Comparison of ENCODE assay signal across 9 mouse cellular contexts in genomic region chr7:118593567-118594407, GRCm38 (mm10). TPM values are rescaled to one million over a fixed set of nuclear protein-coding genes. Genes with fewer than 3 reads are reported as not detected.
DNase-seq lines count a peak whose midpoint lies in the region; ATAC-seq and TF ChIP-seq lines count a peak whose summit lies in the region.
"Had no signal": no experiment of that assay in that cellular context is flagged by ENCODE, and none has a peak within 500 bp of the region (broad histone marks: within the 10 kb centered on the region; RNA-seq: fewer than 3 reads in every experiment).

No protein-coding gene starts in this region.

- peak; percentile 88 for ATAC-seq in hindbrain, embryonic 16.5 days
- ATAC-seq in limb, embryonic 14.5 days (ENCODE audit: low FRiP score, low read depth) = peak; percentile 67
- peak; percentile 80 for ATAC-seq in neural tube, embryonic 15.5 days (ENCODE audit: low FRiP score)
- ATAC-seq in megakaryocyte, adult 5-6 weeks (ENCODE audit: poor library complexity, severe bottlenecking) = no peak

- H3K4me2 ChIP-seq in hindbrain, embryonic 16.5 days (ENCODE audit: low read length) = peak overlapping the region; percentile 44; the same call in 1 of the 2 replicates
- no peak overlapping the region for H3K4me2 ChIP-seq in limb, embryonic 14.5 days (replicated peaks; ENCODE audit: low read depth, low read length, severe bottlenecking)
- peak overlapping the region; percentile 48; the same call in 1 of the 2 replicates for H3K4me2 ChIP-seq in neural tube, embryonic 15.5 days

- H3K4me3 ChIP-seq in heart, embryonic 10.5 days = no peak overlapping the region; the same call in 1 of the 2 replicates
- H3K4me3 ChIP-seq in hindbrain, embryonic 16.5 days (ENCODE audit: low read length) = no peak overlapping the region
- no peak overlapping the region for H3K4me3 ChIP-seq in limb, embryonic 14.5 days (replicated peaks; ENCODE audit: low read length)
- H3K4me3 ChIP-seq in neural tube, embryonic 15.5 days (replicated peaks) = no peak overlapping the region

- intact Hi-C loops in heart, postnatal 25 days (cut with DNase I) = loop anchor here (2.0 to 10.0 kb wide), 3 partner anchors 95 to 401 kb away; partner anchors contain the start of genes Gprc5b and Syt17

- no peaks in the 10 kb centered on the region for H3K9me3 ChIP-seq in heart, embryonic 10.5 days
- H3K9me3 ChIP-seq in hindbrain, embryonic 16.5 days (ENCODE audit: control insufficient read depth, low read length) = no peaks in the 10 kb centered on the region
- H3K9me3 ChIP-seq in limb, embryonic 14.5 days (ENCODE audit: control insufficient read depth, low read length) = no peaks in the 10 kb centered on the region
- H3K9me3 ChIP-seq in neural tube, embryonic 15.5 days (replicated peaks) = no peaks in the 10 kb centered on the region
- H3K9me3 ChIP-seq: heart, embryonic 15.5 days had no signal

- no peak for DNase-seq in heart, embryonic 10.5 days (ENCODE audit: low spot score)
- no peak for DNase-seq in heart, postnatal 25 days (ENCODE audit: low spot score)
- peak; percentile 90 for DNase-seq in embryo, embryonic 9.5 days (ENCODE audit: extremely low spot score)
- peak; percentile 45 for DNase-seq in limb, embryonic 14.5 days (ENCODE audit: low spot score)
- no peak for DNase-seq in gastrocnemius, postnatal 4 days (ENCODE audit: low spot score in 2 of 2)

- WGBS in heart, embryonic 10.5 days = 6% methylated on average over 9 of the region's 9 CpGs
- 9% methylated on average over 9 of the region's 9 CpGs for WGBS in hindbrain, embryonic 16.5 days
- WGBS in limb, embryonic 14.5 days = 12% methylated on average over 9 of the region's 9 CpGs
- 4% methylated on average over 9 of the region's 9 CpGs for WGBS in neural tube, embryonic 15.5 days

- peaks cover 64% of the 10 kb centered on the region for H3K27me3 ChIP-seq in heart, embryonic 10.5 days (ENCODE audit: insufficient read depth, poor library complexity, severe bottlenecking)
- H3K27me3 ChIP-seq in hindbrain, embryonic 16.5 days (replicated peaks; ENCODE audit: control insufficient read depth, insufficient read depth, low read length) = peaks cover 5% of the 10 kb centered on the region
- H3K27me3 ChIP-seq in limb, embryonic 14.5 days (ENCODE audit: control insufficient read depth, insufficient read depth, low read length) = peaks cover 22% of the 10 kb centered on the region
- peaks cover 26% of the 10 kb centered on the region for H3K27me3 ChIP-seq in neural tube, embryonic 15.5 days (replicated peaks)

- no peaks in the 10 kb centered on the region for H3K36me3 ChIP-seq in heart, embryonic 10.5 days
- no peaks in the 10 kb centered on the region for H3K36me3 ChIP-seq in hindbrain, embryonic 16.5 days (ENCODE audit: control insufficient read depth, insufficient read depth, low read length)
- no peaks in the 10 kb centered on the region for H3K36me3 ChIP-seq in limb, embryonic 14.5 days (ENCODE audit: control insufficient read depth, insufficient read depth, low read length)
- H3K36me3 ChIP-seq in neural tube, embryonic 15.5 days = no peaks in the 10 kb centered on the region
- H3K36me3 ChIP-seq: heart, embryonic 15.5 days had no signal

- H3K27ac ChIP-seq in heart, embryonic 10.5 days = 0 out of 2 replicates have a peak overlapping the region, but pooled peaks have one; percentile 1
- H3K27ac ChIP-seq in hindbrain, embryonic 16.5 days (ENCODE audit: low read depth, low read length) = peak overlapping the region; percentile 76
- H3K27ac ChIP-seq in limb, embryonic 14.5 days (replicated peaks; ENCODE audit: low read depth, low read length) = no peak overlapping the region
- H3K27ac ChIP-seq in neural tube, embryonic 15.5 days (replicated peaks) = peak overlapping the region; percentile 82
- H3K27ac ChIP-seq: heart, embryonic 15.5 days had no signal

- no peak for TF ChIP-seq POLR2A in limb, embryonic 14.5 days (IDR thresholded peaks at IDR 0.05; ENCODE audit: borderline replicate concordance, extremely low read depth, insufficient read depth, insufficient read length)

- H3K9ac ChIP-seq in hindbrain, embryonic 16.5 days (ENCODE audit: low read depth, low read length) = no peak overlapping the region
- H3K9ac ChIP-seq in limb, embryonic 14.5 days (ENCODE audit: low read depth, low read length, severe bottlenecking) = no peak overlapping the region
- no peak overlapping the region for H3K9ac ChIP-seq in neural tube, embryonic 15.5 days (replicated peaks)
- H3K9ac ChIP-seq: heart, embryonic 15.5 days had no signal

- peaks cover 32% of the 10 kb centered on the region for H3K4me1 ChIP-seq in heart, embryonic 10.5 days
- peaks cover 24% of the 10 kb centered on the region for H3K4me1 ChIP-seq in hindbrain, embryonic 16.5 days (ENCODE audit: control insufficient read depth, insufficient read depth, low read depth, low read length)
- peaks cover 14% of the 10 kb centered on the region for H3K4me1 ChIP-seq in limb, embryonic 14.5 days (ENCODE audit: control insufficient read depth, insufficient read depth, low read length)
- peaks cover 43% of the 10 kb centered on the region for H3K4me1 ChIP-seq in neural tube, embryonic 15.5 days

RNA-seq across cellular contexts. Expression of gene Tmc5, which starts 3.3 kb away (rescaled TPM):
- 0.05 TPM in 1 of 2 replicates, not detected in the other for polyA plus RNA-seq in heart, embryonic 10.5 days (2016; fragmentation: Nextera tagmentation; extraction: Ambion mirVana)
- under 1 TPM; 0.14 to 0.26 TPM for total RNA-seq in heart, postnatal 25 days (2021)
- 0.21 and 0.24 TPM in 2 replicates for polyA plus RNA-seq in hindbrain, embryonic 16.5 days (2015; fragmentation: Nextera tagmentation; extraction: Ambion mirVana)
- 0.29 and 0.32 TPM in 2 replicates for polyA plus RNA-seq in limb, embryonic 14.5 days (2012; rRNA removed)
- 0.15 and 0.37 TPM in 2 replicates for polyA plus RNA-seq in limb, embryonic 14.5 days (2014; fragmentation: Nextera tagmentation; extraction: Ambion mirVana)
- polyA plus RNA-seq in neural tube, embryonic 15.5 days (2015; fragmentation: Nextera tagmentation; extraction: Ambion mirVana) = 0.33 and 1.8 TPM in 2 replicates
- under 1 TPM; 0.47 to 0.54 TPM for total RNA-seq in gastrocnemius, postnatal 4 days (2021)
- total RNA-seq in megakaryocyte, adult 5-6 weeks (2015) = not detected in 2 replicates
- not detected in 2 replicates for total RNA-seq in megakaryocyte, adult 5-6 weeks (2017)

RNA-seq across cellular contexts. Expression of gene Tmc7, which starts 9.3 kb away (rescaled TPM):
- 2.1 and 2.8 TPM in 2 replicates for polyA plus RNA-seq in heart, embryonic 10.5 days (2016; fragmentation: Nextera tagmentation; extraction: Ambion mirVana)
- 1 to 10 TPM; 6.5 to 6.7 TPM for total RNA-seq in heart, postnatal 25 days (2021)
- 7.9 and 8.0 TPM in 2 replicates for polyA plus RNA-seq in hindbrain, embryonic 16.5 days (2015; fragmentation: Nextera tagmentation; extraction: Ambion mirVana)
- 4.0 and 4.6 TPM in 2 replicates for polyA plus RNA-seq in limb, embryonic 14.5 days (2012; rRNA removed)
- 4.4 and 4.5 TPM in 2 replicates for polyA plus RNA-seq in limb, embryonic 14.5 days (2014; fragmentation: Nextera tagmentation; extraction: Ambion mirVana)
- 5.5 and 6.2 TPM in 2 replicates for polyA plus RNA-seq in neural tube, embryonic 15.5 days (2015; fragmentation: Nextera tagmentation; extraction: Ambion mirVana)
- total RNA-seq in gastrocnemius, postnatal 4 days (2021) = 1 to 10 TPM; 4.6 to 5.0 TPM
- 0.05 and 0.54 TPM in 2 replicates for total RNA-seq in megakaryocyte, adult 5-6 weeks (2015)
- total RNA-seq in megakaryocyte, adult 5-6 weeks (2017) = 0.11 TPM in 1 of 2 replicates, not detected in the other

Comparison
In these comparisons a context has a peak if more than half of its experiments do, and no peak if none do; other contexts are left out.
1. DNase-seq: peak in embryo, embryonic 9.5 days (single experiment) and limb, embryonic 14.5 days (single experiment); none in heart, embryonic 10.5 days (single experiment), heart, postnatal 25 days (single experiment) and gastrocnemius, postnatal 4 days (0 of 2).